Mouse (Mus musculus) midbrain, embryonic 15.5 days (tissue): ENCODE results near the gene Nhs. TPM values are rescaled to one million over a fixed set of nuclear protein-coding genes. Genes with fewer than 3 reads are reported as not detected.

Source experiments
- ATAC-seq: fragments of 200-750 bp; cut with Nextera tagmentation; replicated peaks from 2 replicates; pipeline ENCODE4 v1.8.0; 2017; ENCODE audit warnings: moderate TSS enrichment
- H3K27ac ChIP-seq: fragments of 300-500 bp; sonication (generic); 2 replicates; pipeline ENCODE4 v1.5.1; 2015; ENCODE audit warnings: mild to moderate bottlenecking, inconsistent platforms
- H3K27me3 ChIP-seq: fragments of 300-500 bp; sonication (generic); replicated peaks from 2 replicates; pipeline ENCODE4 v1.6.1; 2015; ENCODE audit warnings: inconsistent platforms
- H3K36me3 ChIP-seq: fragments of 300-500 bp; sonication (generic); replicated peaks from 2 replicates; pipeline ENCODE4 v1.6.1; 2015; ENCODE audit warnings: inconsistent platforms
- H3K4me1 ChIP-seq: fragments of 300-500 bp; sonication (generic); 2 replicates; pipeline ENCODE4 v1.6.1; 2015; ENCODE audit warnings: inconsistent platforms
- H3K4me2 ChIP-seq: fragments of 300-500 bp; sonication (generic); 2 replicates; pipeline ENCODE4 v1.6.1; 2015; ENCODE audit warnings: inconsistent platforms, mild to moderate bottlenecking, moderate library complexity
- H3K4me3 ChIP-seq: fragments of 300-500 bp; sonication (generic); 2 replicates; pipeline ENCODE4 v1.5.1; 2015; ENCODE audit warnings: mild to moderate bottlenecking, inconsistent platforms
- H3K9ac ChIP-seq: fragments of 300-500 bp; sonication (generic); 2 replicates; pipeline ENCODE4 v1.6.1; 2015; ENCODE audit warnings: mild to moderate bottlenecking, inconsistent platforms
- H3K9me3 ChIP-seq: fragments of 300-500 bp; sonication (generic); 2 replicates; pipeline ENCODE4 v1.6.1; 2016; ENCODE audit warnings: inconsistent platforms
- WGBS: fragments of 180-500 bp; shearing (Covaris S2); methylation state at CpG from one replicate; pipeline ENCODE4 v1.1.7; 2015; ENCODE audit warnings: mixed read lengths; 5-methylcytosine and 5-hydroxymethylcytosine counted together
- polyA plus RNA-seq: library from polyadenylated mRNA; unstranded; fragments of >200 nt; fragmentation: Nextera tagmentation; extraction: Ambion mirVana; gene quantifications from 2 replicates; pipeline ENCODE4 v1.2.1, GENCODE M21; 2015

Nhs gene
- polyA plus RNA-seq, 1 experiment from 2014 or later: 3.9 TPM

GRCm38 (mm10) chrX:161971131-161971530 is 188.4 kb downstream of the Nhs start:
- Histone ChIP-seq H3K9me3 (no peaks in the 10 kb centered on the region), H3K27ac (no peak overlapping the region), H3K36me3 (no peaks in the 10 kb centered on the region), H3K4me2 (no peak overlapping the region), H3K4me1 (no peaks in the 10 kb centered on the region), H3K4me3 (no peak overlapping the region), H3K9ac (no peak overlapping the region), H3K27me3 (peaks cover 16% of the 10 kb centered on the region)
- ATAC-seq: no peak
- 96% methylated on average over 1 of the region's 1 CpGs for WGBS

- Histone ChIP-seq H3K27me3 (peaks cover 11% of the 10 kb centered on the region), H3K4me2 (no peak overlapping the region), H3K4me3 (no peak overlapping the region), H3K27ac (no peak overlapping the region), H3K9me3 (no peaks in the 10 kb centered on the region), H3K9ac (no peak overlapping the region), H3K36me3 (no peaks in the 10 kb centered on the region), H3K4me1 (no peaks in the 10 kb centered on the region)
- ATAC-seq: peak; percentile 62; the same call in 1 of the 2 replicates
- 30% methylated on average over 4 of the region's 4 CpGs for WGBS
These were observed 191.8 kb downstream of the Nhs start for GRCm38 (mm10) chrX:161967692-161968091.

GRCm38 (mm10) chrX:161963372-161963771 is 196.2 kb downstream of the Nhs start:
- Histone ChIP-seq H3K27ac (no peak overlapping the region), H3K27me3 (peaks cover 6% of the 10 kb centered on the region; the same call in 1 of the 2 replicates), H3K36me3 (no peaks in the 10 kb centered on the region), H3K4me2 (no peak overlapping the region), H3K4me1 (no peaks in the 10 kb centered on the region), H3K9me3 (no peaks in the 10 kb centered on the region), H3K9ac (no peak overlapping the region), H3K4me3 (no peak overlapping the region)
- ATAC-seq: no peak

GRCm38 (mm10) chrX:161962855-161963254 is 196.7 kb downstream of the Nhs start:
- Histone ChIP-seq H3K9me3 (no peaks in the 10 kb centered on the region), H3K36me3 (no peaks in the 10 kb centered on the region), H3K4me3 (no peak overlapping the region), H3K27me3 (peaks cover 6% of the 10 kb centered on the region; the same call in 1 of the 2 replicates), H3K9ac (no peak overlapping the region), H3K4me1 (no peaks in the 10 kb centered on the region), H3K4me2 (no peak overlapping the region), H3K27ac (no peak overlapping the region)
- WGBS: 82% methylated on average over 1 of the region's 1 CpGs
- ATAC-seq: no peak

GRCm38 (mm10) chrX:161961756-161962155 is 197.8 kb downstream of the Nhs start:
- H3K27me3 ChIP-seq: no peaks in the 10 kb centered on the region; the same call in 1 of the 2 replicates
- no peak for ATAC-seq
- H3K9ac ChIP-seq: no peak overlapping the region
- no peak overlapping the region for H3K4me3 ChIP-seq
- WGBS: 64% methylated on average over 6 of the region's 6 CpGs
- H3K27ac ChIP-seq: no peak overlapping the region
- no peak overlapping the region for H3K4me2 ChIP-seq
- no peaks in the 10 kb centered on the region for H3K9me3 ChIP-seq
- H3K4me1 ChIP-seq: no peaks in the 10 kb centered on the region
- H3K36me3 ChIP-seq: no peaks in the 10 kb centered on the region

- no peak overlapping the region for H3K9ac ChIP-seq
- H3K36me3 ChIP-seq: no peaks in the 10 kb centered on the region
- 56% methylated on average over 4 of the region's 4 CpGs for WGBS
- no peak overlapping the region for H3K4me3 ChIP-seq
- no peaks in the 10 kb centered on the region; the same call in 1 of the 2 replicates for H3K27me3 ChIP-seq
- no peak overlapping the region for H3K4me2 ChIP-seq
- H3K9me3 ChIP-seq: no peaks in the 10 kb centered on the region
- no peaks in the 10 kb centered on the region for H3K4me1 ChIP-seq
- no peak for ATAC-seq
- H3K27ac ChIP-seq: no peak overlapping the region
These were observed 198.4 kb downstream of the Nhs start for GRCm38 (mm10) chrX:161961176-161961575.

GRCm38 (mm10) chrX:161952356-161952755 is 207.2 kb downstream of the Nhs start:
- no peaks in the 10 kb centered on the region for H3K9me3 ChIP-seq
- no peak overlapping the region for H3K4me3 ChIP-seq
- no peak overlapping the region for H3K9ac ChIP-seq
- peaks cover 4% of the 10 kb centered on the region; the same call in 1 of the 2 replicates for H3K27me3 ChIP-seq
- H3K4me1 ChIP-seq: 0 out of 2 replicates have a peak, but pooled peaks cover 4% of the 10 kb centered on the region
- ATAC-seq: no peak
- H3K27ac ChIP-seq: no peak overlapping the region
- no peaks in the 10 kb centered on the region for H3K36me3 ChIP-seq
- no peak overlapping the region for H3K4me2 ChIP-seq

- ATAC-seq: no peak
- no peaks in the 10 kb centered on the region for H3K36me3 ChIP-seq
- WGBS: 75% methylated on average over 4 of the region's 4 CpGs
These were observed 216.3 kb downstream of the Nhs start for GRCm38 (mm10) chrX:161943098-161943680.

GRCm38 (mm10) chrX:161940696-161941095 is 218.8 kb downstream of the Nhs start:
- WGBS: 72% methylated on average over 2 of the region's 2 CpGs
- H3K4me3 ChIP-seq: no peak overlapping the region
- H3K9ac ChIP-seq: no peak overlapping the region
- no peaks in the 10 kb centered on the region for H3K4me1 ChIP-seq
- no peak for ATAC-seq
- H3K27ac ChIP-seq: no peak overlapping the region
- no peaks in the 10 kb centered on the region for H3K9me3 ChIP-seq
- H3K36me3 ChIP-seq: no peaks in the 10 kb centered on the region
- H3K27me3 ChIP-seq: 0 out of 2 replicates have a peak, but pooled peaks cover 10% of the 10 kb centered on the region
- H3K4me2 ChIP-seq: no peak overlapping the region

More at GRCm38 (mm10) chrX:161943098-161943680, 216.3 kb downstream of the Nhs start:
- H3K27ac ChIP-seq: no peak overlapping the region
- no peak overlapping the region for H3K9ac ChIP-seq
- 0 out of 2 replicates have a peak, but pooled peaks cover 3% of the 10 kb centered on the region for H3K27me3 ChIP-seq
- no peak overlapping the region for H3K4me3 ChIP-seq
- no peaks in the 10 kb centered on the region for H3K4me1 ChIP-seq
- no peaks in the 10 kb centered on the region for H3K9me3 ChIP-seq
- H3K4me2 ChIP-seq: no peak overlapping the region

GRCm38 (mm10) chrX:161926683-161927053 is 232.9 kb downstream of the Nhs start:
- H3K27ac ChIP-seq: peak overlapping the region; percentile 47; the same call in 1 of the 2 replicates
- H3K36me3 ChIP-seq: no peaks in the 10 kb centered on the region
- no peaks in the 10 kb centered on the region for H3K9me3 ChIP-seq
- peak overlapping the region; percentile 24; the same call in 1 of the 2 replicates for H3K4me2 ChIP-seq
- H3K27me3 ChIP-seq: peaks cover 13% of the 10 kb centered on the region; the same call in 1 of the 2 replicates
- 0 out of 2 replicates have a peak, but pooled peaks cover 6% of the 10 kb centered on the region for H3K4me1 ChIP-seq
- no peak; the same call in 1 of the 2 replicates for ATAC-seq
- H3K4me3 ChIP-seq: no peak overlapping the region
- H3K9ac ChIP-seq: no peak overlapping the region

- Histone ChIP-seq H3K27ac (peak overlapping the region; percentile 47; the same call in 1 of the 2 replicates), H3K4me1 (0 out of 2 replicates have a peak, but pooled peaks cover 6% of the 10 kb centered on the region), H3K27me3 (peaks cover 13% of the 10 kb centered on the region; the same call in 1 of the 2 replicates), H3K36me3 (no peaks in the 10 kb centered on the region), H3K9me3 (no peaks in the 10 kb centered on the region), H3K4me2 (peak overlapping the region; percentile 24; the same call in 1 of the 2 replicates), H3K4me3 (no peak overlapping the region), H3K9ac (no peak overlapping the region)
- WGBS: 26% methylated on average over 6 of the region's 6 CpGs
- peak; percentile 91 for ATAC-seq
These were observed 233.4 kb downstream of the Nhs start for GRCm38 (mm10) chrX:161925973-161926682.

GRCm38 (mm10) chrX:161922655-161923054 is 236.9 kb downstream of the Nhs start:
- no peak overlapping the region for H3K4me2 ChIP-seq
- 0 out of 2 replicates have a peak, but pooled peaks cover 6% of the 10 kb centered on the region for H3K4me1 ChIP-seq
- H3K27me3 ChIP-seq: peaks cover 13% of the 10 kb centered on the region
- no peaks in the 10 kb centered on the region for H3K36me3 ChIP-seq
- 86% methylated on average over 2 of the region's 2 CpGs for WGBS
- ATAC-seq: no peak
- H3K9me3 ChIP-seq: no peaks in the 10 kb centered on the region
- H3K4me3 ChIP-seq: no peak overlapping the region
- H3K27ac ChIP-seq: no peak overlapping the region
- H3K9ac ChIP-seq: no peak overlapping the region
